Mouse (Mus musculus) neural tube, embryonic 11.5 days (tissue): Measurements from ENCODE around the gene Mgst3. TPM values are rescaled to one million over a fixed set of nuclear protein-coding genes. Genes with fewer than 3 reads are reported as not detected.
A peak's percentile ranks its signal among the peaks of the same experiment; 100 is the strongest.

Experiments
- ATAC-seq: fragments of 200-750 bp; cut with Nextera tagmentation; 2 replicates; pipeline ENCODE4 v1.8.0; 2017; ENCODE audit warnings: moderate number of reproducible peaks, mild to moderate bottlenecking, moderate TSS enrichment, moderate library complexity; ENCODE audit not compliant: insufficient read depth, low FRiP score, low TSS enrichment
- DNase-seq: peaks from one replicate; pipeline ENCODE4 v3.0.0-alpha.2; 2015; ENCODE audit warnings: low spot score
- H3K27ac ChIP-seq: fragments of 300-500 bp; sonication (generic); 2 replicates; pipeline ENCODE4 v1.5.1; 2014; ENCODE audit warnings: low read depth, mild to moderate bottlenecking, low read length
- H3K27me3 ChIP-seq: fragments of 300-500 bp; sonication (generic); 2 replicates; pipeline ENCODE4 v1.6.1; 2014; ENCODE audit warnings: mild to moderate bottlenecking, low read length, mixed read lengths; ENCODE audit not compliant: control insufficient read depth, insufficient read depth
- H3K36me3 ChIP-seq: fragments of 300-500 bp; sonication (generic); 2 replicates; pipeline ENCODE4 v1.6.1; 2014; ENCODE audit warnings: mild to moderate bottlenecking, low read length, moderate library complexity, mixed read lengths; ENCODE audit not compliant: control insufficient read depth, insufficient read depth
- H3K4me1 ChIP-seq: fragments of 300-500 bp; sonication (generic); 2 replicates; pipeline ENCODE4 v1.6.1; 2014; ENCODE audit warnings: low read length, mixed read lengths; ENCODE audit not compliant: control insufficient read depth, insufficient read depth
- H3K4me2 ChIP-seq: fragments of 300-500 bp; sonication (generic); 2 replicates; pipeline ENCODE4 v1.6.1; 2014; ENCODE audit warnings: low read depth, mild to moderate bottlenecking, moderate library complexity
- H3K4me3 ChIP-seq: fragments of 300-500 bp; sonication (generic); 2 replicates; pipeline ENCODE4 v1.5.1; 2014; ENCODE audit warnings: low read depth, low read length
- H3K9ac ChIP-seq: fragments of 300-500 bp; sonication (generic); 2 replicates; pipeline ENCODE4 v1.6.1; 2014; ENCODE audit warnings: mild to moderate bottlenecking, low read length
- H3K9me3 ChIP-seq: fragments of 300-500 bp; sonication (generic); 2 replicates; pipeline ENCODE4 v1.6.1; 2016; ENCODE audit warnings: low read length; ENCODE audit not compliant: control insufficient read depth
- WGBS: fragments of 180-500 bp; shearing (Covaris S2); extraction: QIAGEN DNeasy Blood & Tissue Kit; methylation state at CpG from one replicate; pipeline ENCODE4 v1.1.7; 2014; 5-methylcytosine and 5-hydroxymethylcytosine counted together
- polyA plus RNA-seq: library from polyadenylated mRNA; unstranded; fragments of >200 nt; fragmentation: Nextera tagmentation; extraction: Ambion mirVana; gene quantifications from 2 replicates; pipeline ENCODE4 v1.2.1, GENCODE M21; 2014

Gene Mgst3
- polyA plus RNA-seq, 1 experiment from 2014 or later: 78.0 TPM

DNA sequence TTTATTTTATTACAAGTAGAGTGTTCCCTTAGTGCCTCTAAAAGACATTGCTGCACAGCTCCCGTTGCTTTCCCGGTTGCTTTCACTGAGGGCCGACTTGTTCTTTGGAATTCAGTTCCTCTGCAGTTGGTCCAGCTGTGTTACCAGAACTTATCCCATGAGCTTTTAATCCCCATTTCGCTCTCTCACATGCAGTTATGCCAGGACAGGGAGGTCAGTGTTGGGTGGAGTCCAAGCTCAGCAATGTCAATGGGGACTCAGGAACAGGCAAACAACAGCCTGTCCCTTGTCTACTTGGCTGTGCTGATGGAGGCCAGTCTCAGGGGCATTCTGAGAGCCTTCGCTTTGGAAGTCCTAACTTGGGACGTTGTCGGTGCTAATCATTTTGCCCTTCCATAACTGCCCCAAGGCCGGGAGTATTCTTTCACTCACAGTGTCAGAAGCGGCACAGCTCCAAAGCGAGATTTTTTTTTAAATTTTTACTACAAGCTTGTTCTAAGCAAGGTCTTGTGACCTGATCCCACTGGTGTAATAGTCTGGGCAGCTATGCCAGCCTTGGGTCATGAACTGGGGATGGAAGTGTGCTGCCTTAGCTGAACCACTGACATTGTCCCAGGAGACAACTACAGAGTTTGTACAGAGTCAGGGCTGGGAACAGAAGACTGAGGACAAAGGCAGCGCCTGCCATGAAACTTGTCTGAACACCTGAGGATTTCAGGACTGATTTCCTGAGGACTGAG lies 29.0 kb upstream of the Mgst3 start:
- no peaks in the 10 kb centered on the region for H3K36me3 ChIP-seq
- H3K27me3 ChIP-seq: no peaks in the 10 kb centered on the region
- no peak overlapping the region for H3K4me2 ChIP-seq
- no peak for ATAC-seq
- no peak overlapping the region for H3K9ac ChIP-seq
- H3K9me3 ChIP-seq: no peaks in the 10 kb centered on the region
- no peak for DNase-seq
- 83% methylated on average over 11 of the region's 11 CpGs for WGBS
- H3K4me3 ChIP-seq: no peak overlapping the region
- H3K4me1 ChIP-seq: no peaks in the 10 kb centered on the region
- H3K27ac ChIP-seq: no peak overlapping the region

DNA sequence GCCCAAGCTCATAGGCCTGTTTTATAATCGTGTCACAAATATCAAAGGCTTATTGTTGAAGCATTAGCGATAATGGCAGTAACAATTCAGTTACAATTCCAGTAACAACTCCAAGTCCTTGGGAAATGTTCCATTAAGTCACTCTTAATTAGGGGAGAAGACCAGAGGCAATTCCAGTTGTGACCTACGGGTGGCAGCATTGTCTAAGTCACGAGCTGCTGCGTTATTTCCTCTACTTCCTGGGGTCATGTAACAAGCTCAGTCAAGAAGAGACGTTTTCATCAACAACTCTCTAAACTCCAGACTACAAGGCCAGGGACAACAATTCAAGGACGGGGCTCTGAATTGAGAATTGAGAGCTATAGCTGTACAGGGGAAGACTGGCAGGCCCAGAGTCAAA lies 21.2 kb upstream of the Mgst3 start:
- no peaks in the 10 kb centered on the region for H3K4me1 ChIP-seq
- no peak overlapping the region for H3K4me3 ChIP-seq
- peak; percentile 81 for DNase-seq
- H3K9me3 ChIP-seq: no peaks in the 10 kb centered on the region
- H3K27ac ChIP-seq: no peak overlapping the region
- no peaks in the 10 kb centered on the region for H3K27me3 ChIP-seq
- no peak overlapping the region for H3K4me2 ChIP-seq
- no peak overlapping the region for H3K9ac ChIP-seq
- 3% methylated on average over 7 of the region's 7 CpGs for WGBS
- ATAC-seq: no peak
- no peaks in the 10 kb centered on the region for H3K36me3 ChIP-seq

DNA sequence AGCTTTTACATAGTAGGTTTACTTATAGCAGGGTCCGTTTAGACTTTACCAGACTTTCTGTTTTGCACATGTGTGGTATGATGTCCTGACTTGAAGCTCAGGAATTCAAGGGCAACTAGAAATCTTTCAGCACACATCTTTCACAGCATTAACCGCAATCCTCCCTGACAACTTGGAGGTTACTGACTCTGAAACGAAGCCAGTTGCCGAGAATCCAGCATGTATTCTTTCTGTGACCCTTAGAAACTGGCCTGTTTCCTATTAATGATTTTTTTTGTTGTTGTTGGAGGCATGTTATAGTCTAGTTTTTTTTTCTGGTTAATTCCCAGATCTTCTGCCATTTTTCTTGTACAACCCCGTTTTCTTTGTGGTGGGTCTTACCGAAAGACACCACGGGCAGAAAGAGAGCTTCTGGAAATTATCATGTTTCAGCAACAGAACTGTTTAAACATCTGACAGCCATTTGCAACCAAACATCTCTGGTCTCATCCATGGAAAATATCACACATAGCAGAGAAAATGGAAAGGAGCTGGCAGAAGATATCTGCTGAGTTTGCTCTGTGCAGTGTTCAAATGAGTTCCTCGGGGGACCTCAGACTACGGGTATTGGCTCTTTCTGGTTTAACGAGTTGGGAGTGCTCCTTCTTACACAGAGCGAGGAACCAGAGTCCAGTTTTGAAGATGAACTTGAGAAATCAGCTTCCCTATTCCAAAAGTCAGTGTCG lies 18.5 kb upstream of the Mgst3 start:
- H3K9me3 ChIP-seq: no peaks in the 10 kb centered on the region
- H3K4me3 ChIP-seq: no peak overlapping the region
- ATAC-seq (no peak), DNase-seq (no peak)
- WGBS: 84% methylated on average over 12 of the region's 12 CpGs
- H3K4me2 ChIP-seq: no peak overlapping the region
- H3K4me1 ChIP-seq: no peaks in the 10 kb centered on the region
- no peaks in the 10 kb centered on the region for H3K36me3 ChIP-seq
- H3K9ac ChIP-seq: no peak overlapping the region
- H3K27ac ChIP-seq: no peak overlapping the region
- no peaks in the 10 kb centered on the region for H3K27me3 ChIP-seq

- Histone ChIP-seq H3K9me3 (no peaks in the 10 kb centered on the region), H3K4me3 (no peak overlapping the region), H3K4me1 (no peaks in the 10 kb centered on the region), H3K27ac (no peak overlapping the region), H3K27me3 (no peaks in the 10 kb centered on the region), H3K9ac (no peak overlapping the region), H3K4me2 (no peak overlapping the region), H3K36me3 (no peaks in the 10 kb centered on the region)
- DNase-seq (no peak), ATAC-seq (no peak)
- WGBS: 82% methylated on average over 4 of the region's 4 CpGs
Observed at GRCm38 (mm10) chr1:167409601-167410000, 16.0 kb upstream of the Mgst3 start.

- Histone ChIP-seq H3K9me3 (no peaks in the 10 kb centered on the region), H3K27me3 (no peaks in the 10 kb centered on the region), H3K4me1 (no peaks in the 10 kb centered on the region), H3K9ac (no peak overlapping the region), H3K4me2 (no peak overlapping the region), H3K27ac (no peak overlapping the region), H3K4me3 (no peak overlapping the region), H3K36me3 (no peaks in the 10 kb centered on the region)
- ATAC-seq (no peak), DNase-seq (no peak)
- WGBS: 82% methylated on average over 4 of the region's 4 CpGs
Observed at GRCm38 (mm10) chr1:167405237-167405636, 11.6 kb upstream of the Mgst3 start.

DNA sequence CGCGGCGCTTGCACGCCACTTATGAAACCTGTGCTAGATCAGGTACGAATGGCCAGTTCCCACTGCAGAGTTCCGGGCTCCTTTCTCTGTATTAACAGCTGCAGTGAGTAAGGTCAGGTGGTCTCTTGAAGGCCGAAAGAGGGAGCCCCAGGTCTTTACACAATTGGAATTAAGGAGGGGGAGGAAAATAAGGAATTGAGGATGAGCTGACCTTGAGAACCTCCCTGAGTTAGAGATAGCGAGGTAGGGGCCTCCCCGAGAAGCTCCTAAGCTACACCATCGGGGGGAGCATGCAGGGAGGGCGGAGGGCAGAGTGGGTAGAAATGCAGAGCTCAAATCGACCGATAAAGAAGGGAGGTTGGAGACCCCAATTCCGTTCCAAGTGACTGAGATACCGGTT lies 360 bp downstream of the Mgst3 start:
- Histone ChIP-seq H3K9ac (peak overlapping the region; percentile 50), H3K4me1 (peaks cover 9% of the 10 kb centered on the region), H3K4me2 (peak overlapping the region; percentile 92), H3K27ac (no peak overlapping the region), H3K4me3 (peak overlapping the region; percentile 57), H3K27me3 (peaks cover 12% of the 10 kb centered on the region; the same call in 1 of the 2 replicates), H3K9me3 (no peaks in the 10 kb centered on the region), H3K36me3 (no peaks in the 10 kb centered on the region)
- ATAC-seq: peak; percentile 48
- DNase-seq: no peak
- WGBS: under 1% methylated on average over 15 of the region's 15 CpGs

DNA sequence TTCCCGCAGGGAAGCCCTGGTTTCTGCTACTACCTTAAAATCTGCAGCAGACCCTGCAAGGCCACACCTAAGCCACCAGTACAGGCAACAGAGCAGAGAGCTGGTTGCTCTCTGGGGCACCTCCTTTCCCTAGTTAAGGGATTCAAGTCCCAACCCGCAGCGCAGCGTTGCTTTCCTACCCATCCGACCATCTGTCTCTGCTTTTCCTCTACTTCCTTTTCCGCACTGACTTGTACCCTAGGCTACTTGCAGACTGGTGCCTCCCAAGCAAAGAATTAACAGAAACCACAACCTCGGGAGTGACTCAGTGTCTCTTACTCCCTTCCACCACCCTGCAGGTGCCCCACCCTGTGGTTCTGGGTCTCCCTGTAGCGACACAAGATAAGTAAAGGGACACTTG lies 954 bp downstream of the Mgst3 start:
- Histone ChIP-seq H3K4me3 (peak overlapping the region; percentile 57), H3K9ac (peak overlapping the region; percentile 50; the same call in 1 of the 2 replicates), H3K4me2 (peak overlapping the region; percentile 92), H3K36me3 (no peaks in the 10 kb centered on the region), H3K4me1 (peaks cover 9% of the 10 kb centered on the region), H3K27me3 (peaks cover 12% of the 10 kb centered on the region; the same call in 1 of the 2 replicates), H3K27ac (no peak overlapping the region), H3K9me3 (no peaks in the 10 kb centered on the region)
- DNase-seq: no peak
- 14% methylated on average over 8 of the region's 8 CpGs for WGBS
- no peak for ATAC-seq

GRCm38 (mm10) chr1:167392031-167392640 lies 1.5 kb downstream of the Mgst3 start:
- Histone ChIP-seq H3K27me3 (peaks cover 12% of the 10 kb centered on the region; the same call in 1 of the 2 replicates), H3K4me2 (no peak overlapping the region; the same call in 1 of the 2 replicates), H3K27ac (no peak overlapping the region), H3K4me3 (peak overlapping the region; percentile 57; the same call in 1 of the 2 replicates), H3K9ac (peak overlapping the region; percentile 50; the same call in 1 of the 2 replicates), H3K9me3 (no peaks in the 10 kb centered on the region), H3K36me3 (no peaks in the 10 kb centered on the region), H3K4me1 (peaks cover 9% of the 10 kb centered on the region)
- 68% methylated on average over 2 of the region's 2 CpGs for WGBS
- DNase-seq: no peak
- ATAC-seq: no peak
